Mouse (Mus musculus) megakaryocyte, embryonic 14.5 days (primary cell): ENCODE measurements around the gene Ppp5c.

ENCODE experiments used
- FLI1 ChIP-seq: IDR thresholded peaks from 2 replicates; pipeline ENCODE4 v1.6.1; 2012; ENCODE audit warnings: low read length, inconsistent platforms, mixed read lengths
- GATA1 ChIP-seq: IDR thresholded peaks from 3 replicates; pipeline ENCODE4 v1.6.1; 2012; ENCODE audit warnings: mixed read lengths, low read length, inconsistent platforms, borderline replicate concordance

DNA sequence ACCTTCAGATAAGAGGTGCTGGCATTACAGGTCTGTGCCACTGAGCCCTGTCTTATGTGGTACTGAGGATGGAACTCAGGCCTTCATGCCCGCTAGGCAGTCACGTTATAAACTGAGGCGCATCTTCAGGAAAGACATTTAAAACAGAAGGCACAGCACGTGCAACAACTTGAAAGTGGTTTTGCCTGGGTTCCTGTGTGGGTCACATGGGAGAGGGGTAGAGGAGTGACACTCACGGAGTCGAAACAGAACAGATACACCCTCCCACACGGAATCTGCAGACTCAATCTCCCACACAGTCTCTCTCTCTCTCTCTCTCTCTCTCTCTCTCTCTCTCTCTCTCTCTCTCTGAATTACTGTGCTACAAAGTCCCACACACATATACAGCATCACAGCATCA is 2.5 kb upstream of the Ppp5c start:
- TF ChIP-seq FLI1 (no peak), GATA1 (no peak)
